In genomic region chr2:69693501-69693900, GRCm38 (mm10) we compare ENCODE assay signal across 17 mouse cellular contexts. TPM values are rescaled to one million over a fixed set of nuclear protein-coding genes. Genes with fewer than 3 reads are reported as not detected.
DNase-seq lines count a peak whose midpoint lies in the region; TF ChIP-seq lines count a peak whose summit lies in the region.
"Had no signal": no experiment of that assay in that cellular context is flagged by ENCODE, and none has a peak within 500 bp of the region (broad histone marks: within the 10 kb centered on the region; RNA-seq: fewer than 3 reads in every experiment).

No protein-coding gene starts in this region.

- no peak overlapping the region for H3K4me3 ChIP-seq in layer of hippocampus, adult 2 months
- no peak overlapping the region for H3K4me3 ChIP-seq in E14TG2a.4 (replicated peaks; ENCODE audit: low read length)
- H3K4me3 ChIP-seq: forebrain, embryonic 13.5 days; liver, embryonic 15.5 days had no signal

- no peaks in the 10 kb centered on the region for H3K27me3 ChIP-seq in E14TG2a.4 (ENCODE audit: insufficient read depth, low read length)
- H3K27me3 ChIP-seq: forebrain, embryonic 13.5 days; liver, embryonic 15.5 days had no signal

- peaks cover 63% of the 10 kb centered on the region for H3K36me3 ChIP-seq in E14TG2a.4 (ENCODE audit: insufficient read depth, low read length)

- H3K4me1 ChIP-seq in E14TG2a.4 (replicated peaks; ENCODE audit: low read depth, low read length), result no peaks in the 10 kb centered on the region
- H3K4me1 ChIP-seq: forebrain, embryonic 13.5 days; liver, embryonic 15.5 days had no signal

- TF ChIP-seq CTCF in layer of hippocampus, adult 2 months (conservative IDR thresholded peaks at IDR 0.05), result peak; percentile 49
- TF ChIP-seq CTCF in E14TG2a.4 (conservative IDR thresholded peaks at IDR 0.05; ENCODE audit: low read length), result peak; percentile 44

- no peak for DNase-seq in layer of hippocampus, adult 2 months (ENCODE audit: low spot score in 2 of 2)
- DNase-seq in layer of hippocampus, postnatal 36 days, result no peak
- peak; percentile 23 for DNase-seq in 416B (ENCODE audit: low read depth)
- DNase-seq in induced T-regulatory cell, adult 2 months (ENCODE audit: low read depth), result peak; percentile 14
- no peak for DNase-seq in frontal cortex, postnatal 36 days (ENCODE audit: low spot score in 2 of 2)
- no peak for DNase-seq in ovary, adult 18-20 months (ENCODE audit: low spot score)
- DNase-seq: cerebellum, postnatal 14 days; heart, adult 18-20 months; kidney, adult 9 months; lung, postnatal 4 days; midbrain, embryonic 14.5 days; right cerebral cortex, postnatal 4 days; thymus, adult 18-20 months had no signal

- H3K27ac ChIP-seq in layer of hippocampus, adult 2 months, result no peak overlapping the region
- H3K27ac ChIP-seq: forebrain, embryonic 13.5 days; hindbrain, embryonic 14.5 days; liver, embryonic 15.5 days had no signal

- H3K9me3 ChIP-seq in E14TG2a.4 (ENCODE audit: low read length), result no peaks in the 10 kb centered on the region
- H3K9me3 ChIP-seq: forebrain, embryonic 13.5 days; liver, embryonic 15.5 days had no signal

RNA-seq across cellular contexts. Expression of gene Fastkd1, which starts 19.8 kb away (rescaled TPM):
- total RNA-seq in layer of hippocampus, adult 2 months (2021), result 10 to 100 TPM; 17.7 to 19.0 TPM
- 10 to 100 TPM; 18.4 to 19.2 TPM for total RNA-seq in layer of hippocampus, postnatal 36 days (2021)

RNA-seq across cellular contexts. Expression of gene Klhl41, which starts 23.6 kb away (rescaled TPM):
- total RNA-seq in layer of hippocampus, adult 2 months (2021), result under 1 TPM; 0.39 to 0.69 TPM
- total RNA-seq in layer of hippocampus, postnatal 36 days (2021), result under 1 TPM; 0.40 to 0.53 TPM

RNA-seq across cellular contexts. Expression of gene Ppig, which starts 28.8 kb away (rescaled TPM):
- 10 to 100 TPM; 67.7 to 67.8 TPM for total RNA-seq in layer of hippocampus, adult 2 months (2021)
- total RNA-seq in layer of hippocampus, postnatal 36 days (2021), result 10 to 100 TPM; 64.7 to 74.6 TPM

RNA-seq across cellular contexts. Expression of gene Bbs5, which starts 46.5 kb away (rescaled TPM):
- total RNA-seq in layer of hippocampus, adult 2 months (2021), result 10 to 100 TPM; 29.8 to 31.3 TPM
- total RNA-seq in layer of hippocampus, postnatal 36 days (2021), result 10 to 100 TPM; 24.7 to 25.7 TPM

Comparison
In these comparisons a context has a peak if more than half of its experiments do, and no peak if none do; other contexts are left out.
1. DNase-seq: peak in 416B (single experiment) and induced T-regulatory cell, adult 2 months (single experiment); none in layer of hippocampus, adult 2 months (0 of 2), layer of hippocampus, postnatal 36 days (0 of 2), frontal cortex, postnatal 36 days (0 of 2) and ovary, adult 18-20 months (single experiment).